Mouse (Mus musculus) bone marrow macrophage, adult 2 months (primary cell): ENCODE measurements at regions not wholly inside any gene's neighbourhood (a gene's known extent, or its start where the extent isn't known, plus 50 kb on each side); places are given as distances from the start of the nearest gene placed in this dataset.

ENCODE experiments used
- H3K27ac ChIP-seq: 2 replicates; pipeline ENCODE4 v1.5.1; 2012; ENCODE audit warnings: low read depth, low read length; ENCODE audit not compliant: insufficient read depth
- H3K4me1 ChIP-seq: 2 replicates; pipeline ENCODE4 v1.6.1; 2012; ENCODE audit warnings: low read length; ENCODE audit not compliant: control insufficient read depth, insufficient read depth
- H3K4me3 ChIP-seq: 2 replicates; pipeline ENCODE4 v1.5.1; 2012; ENCODE audit warnings: mild to moderate bottlenecking, low read length, moderate library complexity; ENCODE audit not compliant: insufficient read depth
- CTCF ChIP-seq: IDR thresholded peaks from 2 replicates; pipeline ENCODE4 v1.5.1; 2012; ENCODE audit warnings: low read depth, mild to moderate bottlenecking, low read length, moderate library complexity
- POLR2A ChIP-seq: IDR thresholded peaks from 2 replicates; pipeline ENCODE4 v1.6.1; 2012; ENCODE audit warnings: mild to moderate bottlenecking, low read depth, low read length, borderline replicate concordance

GRCm38 (mm10) chr11:24925135-24925534 is 847.3 kb downstream of the Bcl11a start:
- no peak for TF ChIP-seq CTCF
- TF ChIP-seq POLR2A = no peak
- Histone ChIP-seq H3K4me3 (no peak overlapping the region), H3K27ac (no peak overlapping the region), H3K4me1 (no peaks in the 10 kb centered on the region)

DNA sequence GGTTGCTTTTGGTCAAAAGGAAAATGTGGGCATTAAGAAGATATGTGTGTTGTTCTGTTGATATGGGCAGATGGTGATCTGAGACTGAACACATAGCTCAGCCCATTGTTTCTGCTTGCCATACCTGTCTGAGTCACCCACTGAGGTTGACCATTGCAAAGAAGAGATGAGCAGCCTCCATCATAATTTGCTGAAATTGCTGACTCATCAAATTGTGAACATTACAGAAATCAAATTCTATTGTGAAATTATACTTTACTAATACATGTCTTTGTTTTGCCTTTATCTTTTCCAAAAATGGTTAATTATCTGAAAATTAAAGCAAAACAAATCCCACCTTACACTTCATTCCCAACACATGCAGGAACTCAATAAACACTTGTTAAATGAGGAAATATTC is 865.8 kb downstream of the Bcl11a start:
- Histone ChIP-seq H3K4me1 (no peaks in the 10 kb centered on the region), H3K27ac (no peak overlapping the region), H3K4me3 (no peak overlapping the region)
- TF ChIP-seq CTCF (no peak), POLR2A (no peak)

- TF ChIP-seq CTCF = no peak
- no peak for TF ChIP-seq POLR2A
- Histone ChIP-seq H3K4me3 (no peak overlapping the region), H3K4me1 (no peaks in the 10 kb centered on the region), H3K27ac (no peak overlapping the region)
These were observed 873.3 kb downstream of the Bcl11a start for GRCm38 (mm10) chr11:24951161-24951560.

GRCm38 (mm10) chr11:24972359-24972758 is 894.5 kb downstream of the Bcl11a start:
- TF ChIP-seq POLR2A (no peak), CTCF (no peak)
- no peak overlapping the region for H3K4me3 ChIP-seq
- H3K4me1 ChIP-seq = no peaks in the 10 kb centered on the region
- no peak overlapping the region for H3K27ac ChIP-seq

GRCm38 (mm10) chr11:24980193-24980665 is 902.4 kb downstream of the Bcl11a start:
- no peak for TF ChIP-seq CTCF
- TF ChIP-seq POLR2A = no peak
- Histone ChIP-seq H3K4me3 (no peak overlapping the region), H3K4me1 (no peaks in the 10 kb centered on the region), H3K27ac (no peak overlapping the region)

DNA sequence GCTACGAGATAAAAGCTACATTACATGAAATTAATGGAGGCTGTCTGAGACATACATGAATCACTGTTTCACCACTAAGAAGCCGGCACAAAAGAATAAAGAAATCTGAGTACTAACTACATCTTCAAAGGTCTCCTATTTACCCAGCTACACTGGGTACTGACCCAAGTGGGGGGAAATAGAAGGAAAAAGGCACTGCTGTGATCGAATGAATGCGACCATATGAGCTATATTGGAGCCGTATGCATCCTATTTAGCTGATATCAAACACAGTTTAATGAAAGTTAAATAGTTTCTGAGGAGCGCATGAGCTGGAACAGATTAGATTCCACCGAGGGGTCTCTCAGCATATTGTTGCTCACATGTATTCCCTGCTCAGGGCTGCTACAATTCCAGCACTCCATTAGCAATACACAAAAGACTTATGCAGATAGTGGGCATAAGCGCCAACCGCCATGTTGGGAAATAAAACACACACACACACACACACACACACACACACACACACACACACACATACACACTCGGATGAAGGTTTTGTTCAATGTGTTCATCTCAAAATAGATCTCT is 905.3 kb downstream of the Bcl11a start:
- no peak overlapping the region for H3K4me3 ChIP-seq
- H3K27ac ChIP-seq = no peak overlapping the region
- no peaks in the 10 kb centered on the region for H3K4me1 ChIP-seq
- TF ChIP-seq POLR2A (no peak), CTCF (no peak)

DNA sequence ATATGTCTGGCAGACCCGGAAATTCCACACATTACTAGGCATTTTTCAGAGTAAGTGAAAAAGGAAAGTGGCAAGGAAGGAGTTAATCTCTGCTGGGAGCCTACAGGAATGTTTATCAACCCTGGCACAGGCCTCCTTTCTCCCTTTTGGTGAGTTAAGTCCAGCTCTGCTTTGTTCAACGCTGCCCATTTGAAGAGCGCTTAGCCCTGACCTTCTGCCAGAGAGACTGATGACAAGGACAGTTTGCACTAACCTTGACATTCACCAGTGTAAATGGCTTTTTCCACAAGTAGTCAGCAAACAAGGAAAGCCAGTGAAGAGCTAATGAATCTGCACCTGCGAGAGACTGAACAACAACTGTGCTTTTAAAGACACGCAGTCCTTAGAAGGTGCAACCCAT is 927.6 kb downstream of the Bcl11a start:
- TF ChIP-seq POLR2A = no peak
- no peak for TF ChIP-seq CTCF
- Histone ChIP-seq H3K4me3 (no peak overlapping the region), H3K4me1 (no peaks in the 10 kb centered on the region), H3K27ac (no peak overlapping the region)

DNA sequence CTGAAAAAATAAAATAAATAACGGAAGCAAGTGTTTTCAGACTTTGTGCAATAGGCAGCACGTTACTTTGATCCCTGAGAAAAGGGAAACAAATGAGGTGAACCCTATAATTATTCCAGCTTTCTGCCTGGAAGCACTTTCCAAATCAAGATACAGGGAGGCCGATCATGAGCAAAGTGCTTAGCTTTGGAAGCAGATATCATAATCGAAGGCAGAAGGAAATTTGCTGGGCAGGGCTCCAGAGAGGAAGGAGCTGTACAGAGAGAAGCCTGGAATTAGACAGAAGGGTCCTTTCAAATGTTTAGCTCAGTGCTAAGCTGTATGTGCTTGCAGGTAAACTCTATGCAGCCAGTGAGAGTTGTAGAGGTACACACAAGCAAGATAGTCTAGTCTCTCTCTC is 948.9 kb downstream of the Bcl11a start:
- H3K4me1 ChIP-seq = no peaks in the 10 kb centered on the region
- TF ChIP-seq CTCF = no peak
- TF ChIP-seq POLR2A = no peak
- H3K4me3 ChIP-seq = no peak overlapping the region
- no peak overlapping the region for H3K27ac ChIP-seq

GRCm38 (mm10) chr11:25040983-25041382 is 963.1 kb downstream of the Bcl11a start:
- H3K4me3 ChIP-seq = no peak overlapping the region
- no peak overlapping the region for H3K27ac ChIP-seq
- no peak for TF ChIP-seq CTCF
- no peak for TF ChIP-seq POLR2A
- no peaks in the 10 kb centered on the region for H3K4me1 ChIP-seq

DNA sequence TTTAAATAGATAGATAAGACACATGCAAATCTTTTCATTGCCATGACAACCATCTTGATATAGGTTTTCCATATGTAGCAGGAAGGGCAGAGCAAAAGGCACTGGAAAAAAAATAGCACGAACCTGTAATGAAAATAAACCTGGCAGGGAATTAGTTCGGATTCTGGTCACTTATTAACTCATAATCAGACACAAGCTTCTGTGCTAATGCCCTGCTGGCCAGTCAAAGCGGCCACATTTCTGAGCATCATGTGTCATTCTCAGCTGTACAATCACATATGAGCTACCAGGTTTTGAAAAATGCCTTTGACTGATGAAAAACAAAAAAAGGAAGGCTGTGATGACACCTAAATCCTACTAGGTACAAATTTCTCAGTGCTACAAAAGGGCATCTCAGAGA is 964.9 kb downstream of the Bcl11a start:
- no peaks in the 10 kb centered on the region for H3K4me1 ChIP-seq
- no peak overlapping the region for H3K27ac ChIP-seq
- no peak for TF ChIP-seq POLR2A
- TF ChIP-seq CTCF = no peak
- H3K4me3 ChIP-seq = no peak overlapping the region

GRCm38 (mm10) chr11:25045339-25045738 is 967.5 kb downstream of the Bcl11a start:
- Histone ChIP-seq H3K4me3 (no peak overlapping the region), H3K27ac (no peak overlapping the region), H3K4me1 (no peaks in the 10 kb centered on the region)
- no peak for TF ChIP-seq POLR2A
- TF ChIP-seq CTCF = no peak
